Mouse (Mus musculus) brain, embryonic 14.5 days (tissue): ENCODE results near the gene Gm44503. TPM values are rescaled to one million over a fixed set of nuclear protein-coding genes. Genes with fewer than 3 reads are reported as not detected.

Source experiments
- DNase-seq: peaks from one replicate; pipeline ENCODE4 v3.0.0-alpha.2; 2011; ENCODE audit warnings: low read depth
- CTCF ChIP-seq: fragments of 200-500 bp; IDR thresholded peaks from 2 replicates; pipeline ENCODE4 v1.5.1; 2012; ENCODE audit warnings: inconsistent platforms, mild to moderate bottlenecking, moderate library complexity, borderline replicate concordance; ENCODE audit not compliant: insufficient read depth, insufficient read length; ENCODE audit errors: extremely low read depth
- POLR2A ChIP-seq: fragments of 200-500 bp; IDR thresholded peaks from 2 replicates; pipeline ENCODE4 v1.6.1; 2012; ENCODE audit warnings: mild to moderate bottlenecking, inconsistent platforms, borderline replicate concordance; ENCODE audit not compliant: poor library complexity, insufficient read depth, insufficient read length, severe bottlenecking; ENCODE audit errors: extremely low read depth
- polyA plus RNA-seq: library from polyadenylated mRNA; depleted of rRNA; stranded (reverse); fragments of >200 nt; gene quantifications from 2 replicates; pipeline ENCODE4 v1.2.3, GENCODE M21; 2012

The Gm44503 gene
- polyA plus RNA-seq, 1 experiment, result not detected

GRCm38 (mm10) chr9:72943424-72943823 is 15.2 kb upstream of the Gm44503 start:
- TF ChIP-seq CTCF, result peak; percentile 29; the same call in 1 of the 2 replicates
- no peak for TF ChIP-seq POLR2A
- DNase-seq, result no peak

GRCm38 (mm10) chr9:72944286-72944685 is 14.4 kb upstream of the Gm44503 start:
- TF ChIP-seq CTCF, result no peak
- no peak for DNase-seq

GRCm38 (mm10) chr9:72947010-72947409 is 11.6 kb upstream of the Gm44503 start:
- no peak for TF ChIP-seq CTCF
- no peak for TF ChIP-seq POLR2A
- no peak for DNase-seq

- DNase-seq, result no peak
- no peak for TF ChIP-seq POLR2A
- no peak for TF ChIP-seq CTCF
These were observed 9.1 kb upstream of the Gm44503 start for GRCm38 (mm10) chr9:72949572-72949971.

GRCm38 (mm10) chr9:72954746-72955145 is 3.9 kb upstream of the Gm44503 start:
- peak; percentile 33 for DNase-seq
- TF ChIP-seq CTCF (peak; percentile 57; the same call in 1 of the 2 replicates), POLR2A (no peak)

GRCm38 (mm10) chr9:72955546-72955945 is 3.1 kb upstream of the Gm44503 start:
- peak; percentile 63 for DNase-seq
- TF ChIP-seq CTCF (peak; percentile 70; the same call in 1 of the 2 replicates), POLR2A (no peak)

- TF ChIP-seq CTCF (no peak), POLR2A (no peak)
- no peak for DNase-seq
These were observed 2.7 kb downstream of the Gm44503 start for GRCm38 (mm10) chr9:72961346-72961745.

- no peak for DNase-seq
- TF ChIP-seq POLR2A, result no peak
- TF ChIP-seq CTCF, result no peak
These were observed 3.3 kb downstream of the Gm44503 start for GRCm38 (mm10) chr9:72961959-72962358.

GRCm38 (mm10) chr9:72968349-72969061 is 9.9 kb downstream of the Gm44503 start:
- TF ChIP-seq CTCF (peak; percentile 71), POLR2A (no peak)
- DNase-seq, result peak; percentile 88

- no peak for DNase-seq
- TF ChIP-seq POLR2A (no peak), CTCF (no peak)
These were observed 11.2 kb downstream of the Gm44503 start for GRCm38 (mm10) chr9:72969874-72970273.

- DNase-seq, result no peak
- TF ChIP-seq CTCF (no peak), POLR2A (no peak)
These were observed 13.8 kb downstream of the Gm44503 start for GRCm38 (mm10) chr9:72972435-72972834.

GRCm38 (mm10) chr9:72972984-72973383 is 14.3 kb downstream of the Gm44503 start:
- DNase-seq, result no peak

More at GRCm38 (mm10) chr9:72972984-72973383, 14.3 kb downstream of the Gm44503 start:
- peak; percentile 10; the same call in 1 of the 2 replicates for TF ChIP-seq CTCF
- no peak for TF ChIP-seq POLR2A
